Mouse (Mus musculus): ENCODE measurements around the gene Rnd1. TPM values are rescaled to one million over a fixed set of nuclear protein-coding genes. Genes with fewer than 3 reads are reported as not detected.
A peak's percentile ranks its signal among the peaks of the same experiment; 100 is the strongest.

Gene Rnd1
- polyA plus RNA-seq, 1 experiment from 2014 or later = 3.1 TPM

GRCm38 (mm10) chr15:98662567-98663545, 14.4 kb downstream of the Rnd1 start, which contains the start of gene Ddx23:
Gene Ddx23, minus strand, starts transcription at chr15:98662894.
- DNase-seq (ENCODE audit: low spot score) (peak; percentile 98), ATAC-seq (peak; percentile 98)
- no peaks in the 10 kb centered on the region for H3K27me3 ChIP-seq (replicated peaks; ENCODE audit: insufficient read depth, low read length)
- H3K4me3 ChIP-seq (ENCODE audit: low read depth, low read length) = peak within 1 kb of the TSS; percentile 81
- peaks cover 5% of the 10 kb centered on the region for H3K36me3 ChIP-seq (ENCODE audit: insufficient read depth, low read length)
- H3K9ac ChIP-seq (replicated peaks; ENCODE audit: low read depth) = peak within 1 kb of the TSS; percentile 95
- H3K27ac ChIP-seq (ENCODE audit: low read length) = peak within 1 kb of the TSS; percentile 95
- no peaks in the 10 kb centered on the region for H3K4me1 ChIP-seq (ENCODE audit: insufficient read depth, low read depth, low read length)
- no peak for TF ChIP-seq CTCF (IDR thresholded peaks at IDR 0.05)
- TF ChIP-seq EP300 (IDR thresholded peaks at IDR 0.05) = no peak
- H3K4me2 ChIP-seq (replicated peaks; ENCODE audit: low read depth, low read length) = peak within 1 kb of the TSS; percentile 61
- WGBS = 4% methylated on average over 47 of the region's 48 CpGs
- H3K9me3 ChIP-seq (ENCODE audit: low read length) = no peaks in the 10 kb centered on the region

DNA sequence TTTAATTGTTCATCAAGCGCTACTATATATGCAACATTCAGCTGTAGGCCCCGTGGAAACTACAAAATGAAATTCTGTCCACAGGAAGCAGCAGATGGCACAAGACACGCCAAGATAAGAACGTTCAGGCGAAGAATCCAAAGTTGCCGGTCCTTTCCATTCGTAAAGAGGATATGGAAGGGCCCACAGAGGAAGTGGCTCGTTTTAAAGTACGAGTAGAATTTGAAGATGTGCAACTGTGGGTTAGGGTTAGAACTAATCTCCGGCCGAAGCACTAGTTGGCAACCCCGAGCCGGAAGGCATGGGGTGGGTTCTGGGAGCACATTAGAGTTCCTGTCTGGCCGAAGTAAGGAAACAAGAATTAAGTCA, 15.1 kb downstream of the Rnd1 start:
- Histone ChIP-seq H3K27ac (ENCODE audit: low read length) (peak overlapping the region; percentile 95), H3K4me2 (replicated peaks; ENCODE audit: low read depth, low read length) (peak overlapping the region; percentile 61), H3K27me3 (replicated peaks; ENCODE audit: insufficient read depth, low read length) (no peaks in the 10 kb centered on the region), H3K4me3 (ENCODE audit: low read depth, low read length) (peak overlapping the region; percentile 81), H3K9ac (replicated peaks; ENCODE audit: low read depth) (peak overlapping the region; percentile 95), H3K4me1 (ENCODE audit: insufficient read depth, low read depth, low read length) (no peaks in the 10 kb centered on the region), H3K36me3 (ENCODE audit: insufficient read depth, low read length) (peaks cover 12% of the 10 kb centered on the region), H3K9me3 (ENCODE audit: low read length) (no peaks in the 10 kb centered on the region)
- DNase-seq (ENCODE audit: low spot score) (peak; percentile 61), ATAC-seq (no peak; the same call in 1 of the 2 replicates)
- WGBS = under 1% methylated on average over 14 of the region's 14 CpGs
- no peak; the same call in 1 of the 2 replicates for TF ChIP-seq CTCF (IDR thresholded peaks at IDR 0.05)
- TF ChIP-seq EP300 (IDR thresholded peaks at IDR 0.05) = no peak

DNA sequence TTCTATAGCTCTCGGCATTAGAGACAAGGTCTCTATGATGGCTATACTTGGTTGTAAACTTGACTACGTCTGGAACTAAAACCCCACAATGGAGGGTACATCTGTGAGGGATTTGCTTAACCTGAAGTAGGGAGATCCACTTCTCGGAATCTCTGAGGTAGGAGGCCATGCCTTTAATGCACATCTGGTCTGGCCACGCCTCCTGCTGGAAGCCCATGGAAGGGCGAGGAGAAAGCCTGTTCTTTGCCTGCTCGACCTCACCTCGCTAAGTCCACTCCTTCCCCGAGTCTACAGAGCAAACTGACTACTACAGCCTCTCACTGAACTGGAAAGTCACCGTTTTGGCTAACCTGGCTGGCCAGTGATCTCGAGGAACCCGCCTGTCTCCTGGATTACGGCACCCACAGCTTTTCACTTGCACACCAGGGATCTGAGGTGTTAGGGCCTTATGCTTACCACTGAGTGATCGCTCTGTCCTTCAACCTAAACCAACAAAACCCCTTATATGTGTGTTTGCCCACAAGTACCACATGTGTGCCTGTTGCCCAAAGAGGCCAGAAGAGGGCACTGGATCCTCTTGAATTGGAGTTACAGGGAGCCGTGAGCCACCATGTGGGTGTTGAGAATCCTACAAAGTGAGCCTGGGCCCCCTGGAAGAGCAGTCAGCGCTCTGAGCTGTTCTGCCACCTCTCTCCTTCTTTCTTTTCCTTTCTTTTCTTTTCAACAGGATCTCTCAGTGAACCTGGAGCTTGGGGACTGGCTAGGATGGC, 20.1 kb downstream of the Rnd1 start:
- H3K9ac ChIP-seq (replicated peaks; ENCODE audit: low read depth) = no peak overlapping the region
- H3K4me3 ChIP-seq (ENCODE audit: low read depth, low read length) = no peak overlapping the region
- H3K4me2 ChIP-seq (replicated peaks; ENCODE audit: low read depth, low read length) = no peak overlapping the region
- H3K9me3 ChIP-seq (ENCODE audit: low read length) = no peaks in the 10 kb centered on the region
- ATAC-seq = no peak
- TF ChIP-seq EP300 (IDR thresholded peaks at IDR 0.05) (no peak), CTCF (IDR thresholded peaks at IDR 0.05) (peak; percentile 28)
- H3K27me3 ChIP-seq (replicated peaks; ENCODE audit: insufficient read depth, low read length) = no peaks in the 10 kb centered on the region
- H3K36me3 ChIP-seq (ENCODE audit: insufficient read depth, low read length) = peaks cover 36% of the 10 kb centered on the region
- 81% methylated on average over 15 of the region's 15 CpGs for WGBS
- no peak overlapping the region for H3K27ac ChIP-seq (ENCODE audit: low read length)
- no peak for DNase-seq (ENCODE audit: low spot score)
- no peaks in the 10 kb centered on the region for H3K4me1 ChIP-seq (ENCODE audit: insufficient read depth, low read depth, low read length)

GRCm38 (mm10) chr15:98652174-98652573, 25.1 kb downstream of the Rnd1 start:
- WGBS = 88% methylated on average over 8 of the region's 8 CpGs
- TF ChIP-seq CTCF (IDR thresholded peaks at IDR 0.05) (no peak), EP300 (IDR thresholded peaks at IDR 0.05) (no peak)
- no peaks in the 10 kb centered on the region for H3K27me3 ChIP-seq (replicated peaks; ENCODE audit: insufficient read depth, low read length)
- H3K9ac ChIP-seq (replicated peaks; ENCODE audit: low read depth) = no peak overlapping the region
- DNase-seq (ENCODE audit: low spot score) = no peak
- H3K4me3 ChIP-seq (ENCODE audit: low read depth, low read length) = no peak overlapping the region
- no peak overlapping the region for H3K4me2 ChIP-seq (replicated peaks; ENCODE audit: low read depth, low read length)
- H3K4me1 ChIP-seq (ENCODE audit: insufficient read depth, low read depth, low read length) = no peaks in the 10 kb centered on the region
- no peaks in the 10 kb centered on the region for H3K9me3 ChIP-seq (ENCODE audit: low read length)
- ATAC-seq = no peak
- H3K27ac ChIP-seq (ENCODE audit: low read length) = no peak overlapping the region
- peaks cover 70% of the 10 kb centered on the region for H3K36me3 ChIP-seq (ENCODE audit: insufficient read depth, low read length)

DNA sequence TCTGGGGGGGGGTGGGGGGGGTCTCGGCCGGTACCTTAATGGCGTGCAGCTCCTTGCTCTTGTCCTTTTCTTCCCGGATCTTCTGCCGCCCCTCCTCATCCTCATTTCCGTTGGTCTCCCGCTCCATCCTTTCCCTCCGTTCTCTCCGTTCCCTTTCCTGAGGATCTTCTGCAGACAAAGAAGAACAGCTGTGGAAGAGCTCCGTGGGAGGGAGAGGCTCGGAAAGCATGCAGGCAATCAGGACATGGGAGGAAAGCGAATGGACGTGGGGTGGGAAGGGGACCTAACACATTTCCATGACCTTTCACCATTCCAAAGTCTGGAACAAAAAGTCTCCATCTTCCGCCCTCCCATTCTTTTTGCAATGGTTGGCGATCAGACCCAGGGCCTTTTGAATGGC, 25.8 kb downstream of the Rnd1 start:
- H3K9me3 ChIP-seq (ENCODE audit: low read length) = no peaks in the 10 kb centered on the region
- no peaks in the 10 kb centered on the region for H3K4me1 ChIP-seq (ENCODE audit: insufficient read depth, low read depth, low read length)
- H3K36me3 ChIP-seq (ENCODE audit: insufficient read depth, low read length) = peaks cover 70% of the 10 kb centered on the region
- H3K9ac ChIP-seq (replicated peaks; ENCODE audit: low read depth) = no peak overlapping the region
- TF ChIP-seq CTCF (IDR thresholded peaks at IDR 0.05) (no peak), EP300 (IDR thresholded peaks at IDR 0.05) (no peak)
- H3K4me3 ChIP-seq (ENCODE audit: low read depth, low read length) = no peak overlapping the region
- H3K27ac ChIP-seq (ENCODE audit: low read length) = no peak overlapping the region
- no peaks in the 10 kb centered on the region for H3K27me3 ChIP-seq (replicated peaks; ENCODE audit: insufficient read depth, low read length)
- ATAC-seq (no peak), DNase-seq (ENCODE audit: low spot score) (no peak)
- WGBS = 93% methylated on average over 15 of the region's 15 CpGs
- no peak overlapping the region for H3K4me2 ChIP-seq (replicated peaks; ENCODE audit: low read depth, low read length)

DNA sequence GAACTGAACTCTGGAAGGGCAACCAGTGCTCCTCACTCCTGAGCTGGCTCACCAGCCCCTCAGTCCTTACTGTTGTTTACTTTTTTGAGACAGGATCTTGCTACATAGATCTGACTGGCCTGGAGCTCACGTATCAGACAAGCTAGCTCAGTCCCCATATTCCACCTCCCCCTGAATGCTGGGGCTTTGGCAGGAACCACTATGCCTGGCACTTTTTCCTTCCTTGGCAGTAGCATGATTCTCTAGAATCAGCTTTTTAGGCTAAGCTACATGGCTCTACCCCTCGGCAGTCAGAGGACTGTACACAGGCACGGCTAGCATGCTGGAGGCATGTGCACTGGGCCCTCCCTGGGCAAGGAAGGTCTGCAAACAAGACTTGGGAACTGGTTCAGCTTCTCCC, 29.2 kb downstream of the Rnd1 start:
- TF ChIP-seq CTCF (IDR thresholded peaks at IDR 0.05) (no peak), EP300 (IDR thresholded peaks at IDR 0.05) (no peak)
- Histone ChIP-seq H3K4me3 (ENCODE audit: low read depth, low read length) (no peak overlapping the region), H3K4me1 (ENCODE audit: insufficient read depth, low read depth, low read length) (no peaks in the 10 kb centered on the region), H3K9ac (replicated peaks; ENCODE audit: low read depth) (no peak overlapping the region), H3K9me3 (ENCODE audit: low read length) (no peaks in the 10 kb centered on the region), H3K36me3 (ENCODE audit: insufficient read depth, low read length) (peaks cover 80% of the 10 kb centered on the region), H3K27me3 (replicated peaks; ENCODE audit: insufficient read depth, low read length) (no peaks in the 10 kb centered on the region), H3K27ac (ENCODE audit: low read length) (no peak overlapping the region), H3K4me2 (replicated peaks; ENCODE audit: low read depth, low read length) (no peak overlapping the region)
- 79% methylated on average over 3 of the region's 3 CpGs for WGBS
- DNase-seq (ENCODE audit: low spot score) (no peak), ATAC-seq (no peak)

Data from lung, postnatal 0 days (tissue).